Mouse (Mus musculus): Measurements from ENCODE around the gene Tma7.

DNA sequence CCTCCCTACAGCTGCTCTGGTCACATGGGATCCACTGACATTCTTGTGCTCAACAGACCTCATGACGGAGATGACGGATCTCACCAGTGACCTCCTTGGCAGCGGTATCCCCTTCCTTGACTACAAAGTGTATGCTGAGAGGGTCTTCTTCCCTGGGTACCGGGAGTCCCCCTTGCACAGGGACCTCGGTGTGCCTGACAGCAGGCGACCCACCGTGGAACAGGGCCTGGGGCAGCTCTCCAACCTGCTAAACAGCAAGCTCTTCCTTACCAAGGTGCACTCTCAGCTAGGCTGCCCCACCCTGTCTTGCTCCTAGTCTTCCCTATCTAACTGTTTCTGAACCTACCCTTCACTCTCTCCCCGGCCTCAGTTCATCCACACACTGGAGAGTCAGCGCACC is 29.2 kb upstream of the Tma7 start:
- no peak for TF ChIP-seq CTCF (conservative IDR thresholded peaks at IDR 0.05; ENCODE audit: insufficient read depth, insufficient read length, low read depth, low read length)
- TF ChIP-seq POLR2A (IDR thresholded peaks at IDR 0.05; ENCODE audit: low read depth, low read length), result no peak
